ENCODE assay signal across 9 mouse cellular contexts in genomic region chr17:46933557-46934348, GRCm38 (mm10). TPM values are rescaled to one million over a fixed set of nuclear protein-coding genes. Genes with fewer than 3 reads are reported as not detected.
A peak's percentile ranks its signal among the peaks of the same experiment; 100 is the strongest.
DNase-seq lines count a peak whose midpoint lies in the region; ATAC-seq and TF ChIP-seq lines count a peak whose summit lies in the region.
"Had no signal": no experiment of that assay in that cellular context is flagged by ENCODE, and none has a peak within 500 bp of the region (broad histone marks: within the 10 kb centered on the region; RNA-seq: fewer than 3 reads in every experiment).

No protein-coding gene starts in this region.

- peaks cover 98% of the 10 kb centered on the region for H3K36me3 ChIP-seq in forebrain, embryonic 13.5 days (ENCODE audit: poor library complexity, severe bottlenecking)
- peaks cover 43% of the 10 kb centered on the region for H3K36me3 ChIP-seq in forebrain, embryonic 16.5 days (ENCODE audit: control insufficient read depth, insufficient read depth)
- H3K36me3 ChIP-seq in embryonic facial prominence, embryonic 10.5 days (replicated peaks), result peaks cover 100% of the 10 kb centered on the region
- peaks cover 80% of the 10 kb centered on the region for H3K36me3 ChIP-seq in spleen, adult 2 months (ENCODE audit: control insufficient read depth, insufficient read depth, low read length)

- DNase-seq in 416B (ENCODE audit: low read depth), result peak; percentile 68
- DNase-seq in adrenal gland, postnatal 14 days, result peak; percentile 78
- DNase-seq in embryonic facial prominence, embryonic 10.5 days (ENCODE audit: low spot score), result peak; percentile 72
- DNase-seq in kidney, postnatal 14 days, result peak; percentile 59
- peak; percentile 66 for DNase-seq in lung, postnatal 10 days
- DNase-seq in spleen, adult 2 months (ENCODE audit: low read depth in 1 of 2, low spot score in 2 of 2), result peak; percentile 11 to 53

- no peaks in the 10 kb centered on the region for H3K9me3 ChIP-seq in forebrain, embryonic 13.5 days (replicated peaks)
- no peaks in the 10 kb centered on the region for H3K9me3 ChIP-seq in forebrain, embryonic 16.5 days (ENCODE audit: control insufficient read depth, low read length)
- no peaks in the 10 kb centered on the region for H3K9me3 ChIP-seq in embryonic facial prominence, embryonic 10.5 days
- H3K9me3 ChIP-seq: liver, embryonic 15.5 days had no signal

- H3K4me3 ChIP-seq in forebrain, embryonic 13.5 days, result no peak overlapping the region
- H3K4me3 ChIP-seq in forebrain, embryonic 16.5 days (replicated peaks; ENCODE audit: low read length), result no peak overlapping the region
- no peak overlapping the region for H3K4me3 ChIP-seq in embryonic facial prominence, embryonic 10.5 days
- no peak overlapping the region for H3K4me3 ChIP-seq in spleen, adult 2 months (ENCODE audit: extremely low read depth, insufficient read depth, insufficient read length)
- H3K4me3 ChIP-seq: liver, embryonic 15.5 days had no signal

- H3K4me2 ChIP-seq in forebrain, embryonic 13.5 days, result no peak overlapping the region
- H3K4me2 ChIP-seq in forebrain, embryonic 16.5 days (ENCODE audit: low read length), result no peak overlapping the region
- H3K4me2 ChIP-seq: liver, embryonic 15.5 days had no signal

- peak; percentile 58; the same call in 1 of the 2 replicates for TF ChIP-seq CTCF in spleen, adult 2 months (IDR thresholded peaks at IDR 0.05; ENCODE audit: extremely low read depth, insufficient read depth, insufficient read length, insufficient replicate concordance)

- no peak overlapping the region for H3K27ac ChIP-seq in forebrain, embryonic 13.5 days
- H3K27ac ChIP-seq in forebrain, embryonic 16.5 days (ENCODE audit: low read length), result no peak overlapping the region
- no peak overlapping the region for H3K27ac ChIP-seq in embryonic facial prominence, embryonic 10.5 days (replicated peaks)
- no peak overlapping the region for H3K27ac ChIP-seq in spleen, adult 2 months (ENCODE audit: insufficient read depth, low read length)
- H3K27ac ChIP-seq: liver, embryonic 15.5 days had no signal

- WGBS in forebrain, embryonic 13.5 days, result 85% methylated on average over 19 of the region's 19 CpGs
- WGBS in forebrain, embryonic 16.5 days, result 83% methylated on average over 19 of the region's 19 CpGs
- 83% methylated on average over 19 of the region's 19 CpGs for WGBS in embryonic facial prominence, embryonic 10.5 days
- 90% methylated on average over 19 of the region's 19 CpGs for WGBS in spleen, adult 2 months

- no peak for TF ChIP-seq POLR2A in spleen, adult 2 months (IDR thresholded peaks at IDR 0.05; ENCODE audit: low read depth, low read length)

- no peaks in the 10 kb centered on the region for H3K4me1 ChIP-seq in forebrain, embryonic 13.5 days
- H3K4me1 ChIP-seq in forebrain, embryonic 16.5 days (replicated peaks; ENCODE audit: control insufficient read depth, insufficient read depth, low read length), result no peaks in the 10 kb centered on the region
- peaks cover 6% of the 10 kb centered on the region; the same call in 1 of the 2 replicates for H3K4me1 ChIP-seq in embryonic facial prominence, embryonic 10.5 days
- no peaks in the 10 kb centered on the region for H3K4me1 ChIP-seq in spleen, adult 2 months (ENCODE audit: control insufficient read depth, insufficient read depth, insufficient read length)

- ATAC-seq in forebrain, embryonic 13.5 days, result 0 out of 2 replicates have a peak, but pooled peaks have one; percentile 51
- no peak; the same call in 1 of the 2 replicates for ATAC-seq in forebrain, embryonic 16.5 days

- H3K27me3 ChIP-seq in forebrain, embryonic 13.5 days, result no peaks in the 10 kb centered on the region
- H3K27me3 ChIP-seq in forebrain, embryonic 16.5 days (replicated peaks; ENCODE audit: control insufficient read depth, insufficient read depth, low read length), result no peaks in the 10 kb centered on the region
- no peaks in the 10 kb centered on the region for H3K27me3 ChIP-seq in embryonic facial prominence, embryonic 10.5 days (replicated peaks; ENCODE audit: low read depth, poor library complexity, severe bottlenecking)
- H3K27me3 ChIP-seq in spleen, adult 2 months (ENCODE audit: control insufficient read depth, insufficient read depth, low read length), result no peaks in the 10 kb centered on the region
- H3K27me3 ChIP-seq: liver, embryonic 15.5 days had no signal

- no peak overlapping the region for H3K9ac ChIP-seq in forebrain, embryonic 13.5 days
- no peak overlapping the region for H3K9ac ChIP-seq in forebrain, embryonic 16.5 days (replicated peaks; ENCODE audit: low read depth, low read length)
- H3K9ac ChIP-seq: liver, embryonic 15.5 days had no signal

RNA-seq across cellular contexts. Expression of gene Prph2, which starts 23.5 kb away (rescaled TPM):
- polyA plus RNA-seq in forebrain, embryonic 13.5 days (2015; fragmentation: Nextera tagmentation; extraction: Ambion mirVana), result not detected in 2 replicates
- polyA plus RNA-seq in forebrain, embryonic 16.5 days (2015; fragmentation: Nextera tagmentation; extraction: Ambion mirVana), result not detected in 2 replicates
- not detected in 2 replicates for total RNA-seq in adrenal gland, postnatal 14 days (2021)
- polyA plus RNA-seq in embryonic facial prominence, embryonic 10.5 days (2016; fragmentation: Nextera tagmentation; extraction: Ambion mirVana), result not detected in 2 replicates
- polyA plus RNA-seq in spleen, adult 2 months (2012; rRNA removed), result not detected in 2 replicates
- polyA plus RNA-seq: liver, embryonic 15.5 days had no signal

RNA-seq across cellular contexts. Expression of gene Tbcc, which starts 43.3 kb away (rescaled TPM):
- 51.3 and 53.5 TPM in 2 replicates for polyA plus RNA-seq in forebrain, embryonic 13.5 days (2015; fragmentation: Nextera tagmentation; extraction: Ambion mirVana)
- 52.6 and 55.6 TPM in 2 replicates for polyA plus RNA-seq in forebrain, embryonic 16.5 days (2015; fragmentation: Nextera tagmentation; extraction: Ambion mirVana)
- total RNA-seq in adrenal gland, postnatal 14 days (2021), result 20.6 and 20.7 TPM in 2 replicates
- polyA plus RNA-seq in embryonic facial prominence, embryonic 10.5 days (2016; fragmentation: Nextera tagmentation; extraction: Ambion mirVana), result 52.9 and 57.9 TPM in 2 replicates
- 17.2 and 21.3 TPM in 2 replicates for polyA plus RNA-seq in spleen, adult 2 months (2012; rRNA removed)
